Mouse (Mus musculus) heart, embryonic 13.5 days (tissue): ENCODE measurements around the gene Pla2g6. TPM values are rescaled to one million over a fixed set of nuclear protein-coding genes. Genes with fewer than 3 reads are reported as not detected.

ENCODE experiments used
- ATAC-seq: fragments of 200-750 bp; cut with Nextera tagmentation; 2 replicates; pipeline ENCODE4 v1.8.0; 2017; ENCODE audit warnings: moderate TSS enrichment; ENCODE audit not compliant: insufficient number of reproducible peaks, low FRiP score, low TSS enrichment; ENCODE audit errors: extremely low read depth
- H3K27ac ChIP-seq: fragments of 300-500 bp; sonication (generic); replicated peaks from 2 replicates; pipeline ENCODE4 v1.5.1; 2015; ENCODE audit warnings: moderate library complexity, mild to moderate bottlenecking, inconsistent platforms
- H3K27me3 ChIP-seq: fragments of 300-500 bp; sonication (generic); replicated peaks from 2 replicates; pipeline ENCODE4 v1.6.1; 2015; ENCODE audit warnings: mild to moderate bottlenecking, inconsistent platforms
- H3K36me3 ChIP-seq: fragments of 300-500 bp; sonication (generic); 2 replicates; pipeline ENCODE4 v1.6.1; 2015; ENCODE audit warnings: mild to moderate bottlenecking, inconsistent platforms
- H3K4me1 ChIP-seq: fragments of 300-500 bp; sonication (generic); 2 replicates; pipeline ENCODE4 v1.6.1; 2015; ENCODE audit warnings: inconsistent platforms
- H3K4me2 ChIP-seq: fragments of 300-500 bp; sonication (generic); 2 replicates; pipeline ENCODE4 v1.6.1; 2015; ENCODE audit warnings: inconsistent platforms, mild to moderate bottlenecking, moderate library complexity
- H3K4me3 ChIP-seq: fragments of 300-500 bp; sonication (generic); 2 replicates; pipeline ENCODE4 v1.5.1; 2015; ENCODE audit warnings: moderate library complexity, mild to moderate bottlenecking, inconsistent platforms
- H3K9ac ChIP-seq: fragments of 300-500 bp; sonication (generic); 2 replicates; pipeline ENCODE4 v1.6.1; 2015; ENCODE audit warnings: inconsistent platforms, mild to moderate bottlenecking, moderate library complexity
- H3K9me3 ChIP-seq: fragments of 300-500 bp; sonication (generic); 2 replicates; pipeline ENCODE4 v1.6.1; 2016; ENCODE audit warnings: inconsistent platforms
- WGBS: fragments of 180-500 bp; shearing (Covaris S2); methylation state at CpG from one replicate; pipeline ENCODE4 v1.1.7; 2015; ENCODE audit warnings: mixed read lengths; 5-methylcytosine and 5-hydroxymethylcytosine counted together
- polyA plus RNA-seq: library from polyadenylated mRNA; unstranded; fragments of >200 nt; fragmentation: Nextera tagmentation; extraction: Ambion mirVana; gene quantifications from 2 replicates; pipeline ENCODE4 v1.2.1, GENCODE M21; 2015

The Pla2g6 gene
- polyA plus RNA-seq, 1 experiment from 2014 or later, result 12.2 TPM

DNA sequence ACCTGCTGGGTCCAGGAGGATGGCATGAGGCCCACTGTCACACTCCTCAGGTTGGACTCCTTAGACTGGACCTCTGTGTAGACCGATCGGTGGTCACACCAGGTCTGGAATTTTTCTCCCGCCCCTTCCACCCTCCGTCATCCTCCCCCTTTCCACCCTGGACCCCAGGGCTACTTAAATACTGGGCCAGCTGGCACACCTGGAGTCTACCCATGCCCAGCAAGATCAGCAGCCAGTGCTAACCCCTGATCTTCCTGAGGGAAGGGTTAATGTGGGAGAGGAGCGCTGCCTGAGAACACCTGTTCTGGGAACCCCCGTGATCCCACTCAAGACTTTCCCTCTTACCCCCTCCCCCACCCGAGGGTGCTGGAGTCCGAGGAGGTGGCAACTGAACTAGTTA lies 20.5 kb upstream of the Pla2g6 start:
- Histone ChIP-seq H3K4me1 (peaks cover 34% of the 10 kb centered on the region), H3K4me2 (peak overlapping the region; percentile 89), H3K36me3 (no peaks in the 10 kb centered on the region), H3K4me3 (peak overlapping the region; percentile 84), H3K27me3 (no peaks in the 10 kb centered on the region), H3K9me3 (no peaks in the 10 kb centered on the region), H3K27ac (peak overlapping the region; percentile 98), H3K9ac (peak overlapping the region; percentile 92)
- 64% methylated on average over 8 of the region's 8 CpGs for whole genome bisulfite sequencing
- no peak for ATAC-seq

- Histone ChIP-seq H3K4me1 (peaks cover 34% of the 10 kb centered on the region), H3K36me3 (no peaks in the 10 kb centered on the region), H3K9me3 (no peaks in the 10 kb centered on the region), H3K4me3 (peak overlapping the region; percentile 84), H3K9ac (peak overlapping the region; percentile 92), H3K4me2 (peak overlapping the region; percentile 89), H3K27me3 (no peaks in the 10 kb centered on the region), H3K27ac (peak overlapping the region; percentile 98)
- WGBS, result under 1% methylated on average over 46 of the region's 46 CpGs
- ATAC-seq, result peak; percentile 82
Observed at GRCm38 (mm10) chr15:79347845-79348506, 19.8 kb upstream of the Pla2g6 start.

- WGBS, result under 1% methylated on average over 61 of the region's 61 CpGs
- Histone ChIP-seq H3K36me3 (no peaks in the 10 kb centered on the region), H3K27me3 (no peaks in the 10 kb centered on the region), H3K9ac (peak overlapping the region; percentile 92), H3K4me2 (peak overlapping the region; percentile 89), H3K4me1 (peaks cover 31% of the 10 kb centered on the region), H3K27ac (peak overlapping the region; percentile 98), H3K9me3 (no peaks in the 10 kb centered on the region), H3K4me3 (peak overlapping the region; percentile 84)
- ATAC-seq, result peak; percentile 84
Observed at GRCm38 (mm10) chr15:79347165-79347844, 19.1 kb upstream of the Pla2g6 start.

DNA sequence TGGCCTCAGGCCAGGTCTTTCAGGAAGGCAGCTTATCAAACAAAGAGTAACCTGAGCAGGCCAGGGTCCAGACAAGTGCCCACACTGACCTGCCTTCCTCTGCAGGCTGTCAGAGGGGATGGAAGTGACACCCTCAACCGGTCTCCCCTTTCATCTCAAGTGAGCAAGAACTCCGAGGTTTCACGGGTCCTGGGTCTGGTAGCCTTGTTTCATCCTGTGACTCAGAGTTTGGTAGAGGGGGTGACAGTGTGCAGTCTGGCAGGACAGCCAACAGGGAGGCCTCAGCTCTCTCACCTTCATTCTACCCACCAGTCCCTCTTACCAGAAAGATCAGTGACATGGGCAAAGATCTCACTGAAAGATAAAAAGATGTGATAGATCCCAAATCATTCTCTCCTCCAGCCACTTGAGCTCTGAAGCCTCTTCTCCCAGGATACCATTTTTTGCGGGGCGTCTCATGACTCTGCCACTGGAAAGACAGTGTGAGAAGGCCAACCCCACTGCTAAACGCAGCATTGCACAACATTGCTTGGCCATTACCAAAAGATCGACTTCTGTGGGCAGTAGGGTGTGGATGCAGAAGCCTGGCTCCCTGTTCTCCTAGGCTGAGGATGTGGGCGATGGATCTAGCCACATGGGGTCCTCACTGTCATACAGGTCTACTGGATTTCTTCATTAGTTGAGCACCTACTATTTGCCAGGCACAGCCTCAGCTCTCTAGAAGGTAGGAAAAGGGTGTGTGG lies 18.0 kb upstream of the Pla2g6 start, which contains the start of gene Maff:
Gene Maff, plus strand, starts transcription at position 571 of the 743 bp plus-strand sequence.
- Histone ChIP-seq H3K4me1 (peaks cover 20% of the 10 kb centered on the region), H3K36me3 (no peaks in the 10 kb centered on the region), H3K9me3 (no peaks in the 10 kb centered on the region), H3K27me3 (no peaks in the 10 kb centered on the region), H3K4me3 (peak within 1 kb of the TSS; percentile 84), H3K27ac (peak within 1 kb of the TSS; percentile 98), H3K4me2 (peak within 1 kb of the TSS; percentile 89), H3K9ac (peak within 1 kb of the TSS; percentile 92)
- WGBS, result 49% methylated on average over 8 of the region's 8 CpGs
- no peak for ATAC-seq

DNA sequence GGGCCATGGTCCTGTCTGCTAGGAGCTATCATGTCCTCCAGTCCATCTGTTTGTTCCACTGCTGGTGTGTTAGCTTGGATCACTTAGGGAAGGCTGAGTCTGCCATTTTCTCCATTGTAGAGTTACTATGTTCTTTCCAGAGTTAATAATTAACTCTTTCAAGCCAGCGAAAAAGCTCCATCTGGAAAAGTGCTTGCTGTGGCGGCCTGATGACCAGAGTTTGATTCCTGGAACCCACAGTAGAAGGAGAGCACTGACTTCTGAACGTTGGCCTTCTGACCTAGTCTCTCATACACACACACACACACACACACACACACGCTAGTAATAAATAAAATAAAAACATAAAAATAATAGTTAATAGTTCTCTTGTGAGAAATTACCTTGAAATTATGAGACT lies 16.4 kb upstream of the Pla2g6 start:
- H3K9ac ChIP-seq, result no peak overlapping the region
- no peak overlapping the region for H3K4me3 ChIP-seq
- no peak for ATAC-seq
- H3K4me2 ChIP-seq, result no peak overlapping the region
- peaks cover 14% of the 10 kb centered on the region for H3K4me1 ChIP-seq
- WGBS, result 83% methylated on average over 4 of the region's 4 CpGs
- no peaks in the 10 kb centered on the region for H3K36me3 ChIP-seq
- H3K27me3 ChIP-seq, result no peaks in the 10 kb centered on the region
- no peak overlapping the region for H3K27ac ChIP-seq
- no peaks in the 10 kb centered on the region for H3K9me3 ChIP-seq

DNA sequence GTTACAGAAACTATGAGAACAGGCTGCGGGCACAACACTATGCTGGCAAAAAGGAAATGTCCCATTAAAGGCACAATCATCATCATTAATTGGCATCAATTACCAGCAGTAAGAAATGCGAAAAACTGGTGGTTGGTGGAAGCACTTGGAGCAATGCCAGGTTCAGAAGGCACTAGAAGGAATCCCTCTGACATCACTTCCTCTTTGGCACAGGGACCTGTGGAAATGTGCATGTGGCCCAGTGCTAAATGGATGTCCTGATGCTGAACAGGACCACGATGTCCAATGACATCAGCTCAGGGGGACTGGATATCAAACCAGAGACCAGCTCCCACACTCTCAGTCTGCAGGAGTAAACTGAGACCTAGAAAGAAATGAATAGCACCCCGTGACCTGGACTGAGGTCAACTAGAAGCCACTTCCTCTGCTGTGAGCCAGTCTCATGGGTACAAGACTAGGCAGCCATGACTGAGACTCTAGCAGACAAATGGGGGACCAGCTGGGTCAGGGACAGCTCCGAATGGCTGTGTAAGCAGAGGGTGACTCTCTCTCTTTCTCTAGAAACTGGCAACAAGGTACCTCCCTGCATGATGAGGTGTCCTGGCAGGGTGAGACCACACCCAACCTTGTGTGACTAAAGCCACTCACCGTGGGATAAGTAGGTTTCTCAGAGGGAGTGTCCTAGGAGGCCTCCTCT lies 14.6 kb upstream of the Pla2g6 start:
- Histone ChIP-seq H3K27ac (no peak overlapping the region), H3K27me3 (no peaks in the 10 kb centered on the region), H3K9me3 (no peaks in the 10 kb centered on the region), H3K9ac (no peak overlapping the region), H3K4me1 (peaks cover 3% of the 10 kb centered on the region; the same call in 1 of the 2 replicates), H3K4me2 (no peak overlapping the region), H3K36me3 (no peaks in the 10 kb centered on the region), H3K4me3 (no peak overlapping the region)
- no peak for ATAC-seq
- WGBS, result 69% methylated on average over 6 of the region's 6 CpGs

DNA sequence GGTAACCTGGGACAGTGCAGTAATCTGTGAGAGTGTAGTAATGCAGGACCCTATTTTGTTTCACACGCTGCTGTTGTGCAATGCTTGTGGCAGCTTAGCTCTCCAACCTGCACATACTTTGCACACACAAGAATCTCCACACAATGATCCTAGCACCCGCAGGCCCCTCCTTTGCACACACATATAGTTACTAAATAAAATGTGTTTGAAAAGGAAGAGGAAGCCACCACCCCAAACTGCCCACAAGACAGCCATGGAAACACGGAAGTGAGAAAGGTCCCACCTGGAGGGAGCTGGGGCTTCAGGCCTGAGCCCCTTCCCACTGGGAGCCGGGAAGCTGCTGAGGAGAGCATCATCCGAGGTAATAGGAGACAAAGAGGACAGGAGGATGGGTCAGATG lies 10.8 kb upstream of the Pla2g6 start:
- ATAC-seq, result no peak
- H3K9ac ChIP-seq, result no peak overlapping the region
- 67% methylated on average over 5 of the region's 5 CpGs for WGBS
- no peaks in the 10 kb centered on the region for H3K9me3 ChIP-seq
- no peak overlapping the region for H3K4me3 ChIP-seq
- H3K4me2 ChIP-seq, result no peak overlapping the region
- H3K36me3 ChIP-seq, result no peaks in the 10 kb centered on the region
- H3K27ac ChIP-seq, result no peak overlapping the region
- H3K4me1 ChIP-seq, result no peaks in the 10 kb centered on the region
- H3K27me3 ChIP-seq, result 0 out of 2 replicates have a peak, but pooled peaks cover 3% of the 10 kb centered on the region

DNA sequence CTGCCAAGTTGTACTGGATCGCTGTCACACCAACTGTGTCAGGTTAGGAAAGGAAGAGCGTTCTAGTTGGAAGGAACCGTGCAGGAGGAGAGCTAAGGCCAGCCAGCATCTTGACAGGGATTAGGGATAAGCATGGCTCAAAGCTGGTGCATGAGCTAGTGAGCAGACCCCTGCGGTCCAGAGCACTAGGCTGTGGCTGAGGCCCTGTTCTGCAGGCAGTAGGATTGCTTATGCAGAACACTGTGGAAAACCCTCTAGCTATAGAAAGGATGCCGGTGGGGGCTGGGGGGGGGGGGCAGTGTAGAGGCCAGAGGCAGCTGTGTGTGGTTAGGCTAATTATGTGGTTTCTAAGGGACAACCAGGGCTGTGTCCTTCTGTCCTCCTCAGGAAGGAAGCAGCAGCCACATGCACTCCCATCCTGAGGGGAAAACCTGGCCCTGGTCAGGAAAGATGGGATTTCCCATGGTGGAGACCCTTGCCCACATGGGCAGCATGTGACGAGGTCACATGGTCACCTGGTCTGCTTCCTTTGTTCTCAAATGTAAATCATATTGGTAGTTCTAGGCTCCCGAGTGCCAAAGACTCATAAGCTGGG lies 7.0 kb upstream of the Pla2g6 start:
- Histone ChIP-seq H3K4me1 (no peaks in the 10 kb centered on the region), H3K36me3 (no peaks in the 10 kb centered on the region), H3K9me3 (no peaks in the 10 kb centered on the region), H3K27ac (no peak overlapping the region), H3K4me2 (no peak overlapping the region), H3K27me3 (0 out of 2 replicates have a peak, but pooled peaks cover 3% of the 10 kb centered on the region), H3K4me3 (no peak overlapping the region), H3K9ac (no peak overlapping the region)
- ATAC-seq, result no peak
- 63% methylated on average over 7 of the region's 7 CpGs for WGBS

DNA sequence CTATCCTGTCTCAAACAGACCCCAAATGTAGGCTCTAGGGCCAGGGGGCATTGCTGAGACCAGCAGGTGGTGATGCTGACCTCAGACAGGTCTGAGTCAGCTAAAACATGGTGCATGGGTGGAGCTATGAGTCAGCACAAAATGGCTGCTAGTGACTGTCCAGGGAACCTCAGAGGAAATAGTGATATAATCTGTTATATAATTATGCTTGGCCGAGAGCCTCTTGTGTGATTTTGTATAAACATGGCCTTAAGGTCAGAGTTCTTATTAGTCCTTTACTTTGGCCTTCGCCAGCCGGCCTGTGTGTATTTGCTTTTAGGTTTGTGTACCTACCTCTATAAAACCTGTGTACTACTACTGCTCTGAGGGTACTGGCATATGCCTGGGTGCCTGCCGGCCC lies 5.2 kb upstream of the Pla2g6 start:
- Histone ChIP-seq H3K27me3 (0 out of 2 replicates have a peak, but pooled peaks cover 3% of the 10 kb centered on the region), H3K27ac (no peak overlapping the region), H3K4me1 (no peaks in the 10 kb centered on the region), H3K9me3 (no peaks in the 10 kb centered on the region), H3K36me3 (no peaks in the 10 kb centered on the region), H3K9ac (no peak overlapping the region), H3K4me2 (no peak overlapping the region), H3K4me3 (no peak overlapping the region)
- ATAC-seq, result peak; percentile 67
- WGBS, result 71% methylated on average over 4 of the region's 4 CpGs

- 76% methylated on average over 4 of the region's 4 CpGs for WGBS
- no peak overlapping the region for H3K9ac ChIP-seq
- no peak overlapping the region for H3K27ac ChIP-seq
Observed at GRCm38 (mm10) chr15:79330521-79330920, 2.3 kb upstream of the Pla2g6 start.

More at GRCm38 (mm10) chr15:79330521-79330920, 2.3 kb upstream of the Pla2g6 start:
- H3K9me3 ChIP-seq, result no peaks in the 10 kb centered on the region
- no peak overlapping the region for H3K4me3 ChIP-seq
- no peak for ATAC-seq
- peaks cover 21% of the 10 kb centered on the region for H3K4me1 ChIP-seq
- no peaks in the 10 kb centered on the region for H3K27me3 ChIP-seq
- H3K36me3 ChIP-seq, result no peaks in the 10 kb centered on the region
- H3K4me2 ChIP-seq, result no peak overlapping the region
